Mouse (Mus musculus) bone marrow, adult 2 months (tissue): Measurements from ENCODE around the gene H2-Eb1. TPM values are rescaled to one million over a fixed set of nuclear protein-coding genes. Genes with fewer than 3 reads are reported as not detected.

Experiments used
- H3K27ac ChIP-seq: fragments of 200-500 bp; 2 replicates; pipeline ENCODE4 v1.5.1; 2012; ENCODE audit warnings: low read depth, mild to moderate bottlenecking, control low read depth, inconsistent platforms, low read length; ENCODE audit not compliant: control insufficient read depth, poor library complexity, insufficient read depth
- H3K4me1 ChIP-seq: fragments of 200-500 bp; 2 replicates; pipeline ENCODE4 v1.6.1; 2011; ENCODE audit warnings: low read length; ENCODE audit not compliant: control insufficient read depth, insufficient read depth
- H3K4me3 ChIP-seq: fragments of 200-500 bp; replicated peaks from 2 replicates; pipeline ENCODE3; 2011; ENCODE audit warnings: mild to moderate bottlenecking, low read depth, low read length, control low read depth; ENCODE audit not compliant: control insufficient read depth
- CTCF ChIP-seq: fragments of 200-500 bp; IDR thresholded peaks from 2 replicates; pipeline ENCODE4 v1.5.1; 2011; ENCODE audit warnings: low read length, control low read depth; ENCODE audit not compliant: control insufficient read depth, insufficient read depth
- POLR2A ChIP-seq: fragments of 200-500 bp; IDR thresholded peaks from 2 replicates; pipeline ENCODE4 v1.6.1; 2011; ENCODE audit warnings: low read depth, mild to moderate bottlenecking, control low read depth, low read length, borderline replicate concordance; ENCODE audit not compliant: control insufficient read depth
- WGBS: fragments of 180-500 bp; shearing (Covaris S2); methylation state at CpG from one replicate; pipeline ENCODE4 v1.1.7; 2018; 5-methylcytosine and 5-hydroxymethylcytosine counted together
- polyA plus RNA-seq: library from polyadenylated mRNA; stranded (reverse); fragments of >200 nt; gene quantifications from 2 replicates; pipeline ENCODE4 v1.2.4, GENCODE M21; 2011; ENCODE audit warnings: low replicate concordance; ENCODE audit not compliant: missing spikeins, insufficient read depth, insufficient read length

Gene H2-Eb1
- polyA plus RNA-seq, 1 experiment: 82.7 TPM

GRCm38 (mm10) chr17:34285371-34285770, 20.3 kb upstream of the H2-Eb1 start:
- H3K4me3 ChIP-seq: peak overlapping the region; percentile 39
- H3K27ac ChIP-seq: no peak overlapping the region
- no peaks in the 10 kb centered on the region; the same call in 1 of the 2 replicates for H3K4me1 ChIP-seq
- TF ChIP-seq POLR2A (no peak), CTCF (no peak)
- WGBS: 80% methylated on average over 4 of the region's 4 CpGs

GRCm38 (mm10) chr17:34285848-34286247, 19.8 kb upstream of the H2-Eb1 start:
- Histone ChIP-seq H3K27ac (no peak overlapping the region), H3K4me3 (peak overlapping the region; percentile 14), H3K4me1 (no peaks in the 10 kb centered on the region; the same call in 1 of the 2 replicates)
- peak; percentile 78 for TF ChIP-seq CTCF
- TF ChIP-seq POLR2A: no peak
- WGBS: 60% methylated on average over 4 of the region's 4 CpGs

- Histone ChIP-seq H3K27ac (peak overlapping the region; percentile 61), H3K4me1 (no peaks in the 10 kb centered on the region), H3K4me3 (peak overlapping the region; percentile 67)
- 42% methylated on average over 5 of the region's 5 CpGs for WGBS
- TF ChIP-seq CTCF: no peak
- no peak for TF ChIP-seq POLR2A
These were observed 19.2 kb upstream of the H2-Eb1 start for GRCm38 (mm10) chr17:34286501-34286900.

- peak overlapping the region; percentile 65 for H3K4me3 ChIP-seq
- WGBS: 16% methylated on average over 6 of the region's 6 CpGs
- H3K27ac ChIP-seq: peak overlapping the region; percentile 41; the same call in 1 of the 2 replicates
These were observed 18.7 kb upstream of the H2-Eb1 start for GRCm38 (mm10) chr17:34286999-34287398.

GRCm38 (mm10) chr17:34287648-34288047, 18.0 kb upstream of the H2-Eb1 start, which contains the start of gene H2-Aa:
Gene H2-Aa, minus strand, starts transcription at chr17:34287823.
- H3K27ac ChIP-seq: peak within 1 kb of the TSS; percentile 81

More at GRCm38 (mm10) chr17:34286999-34287398, 18.7 kb upstream of the H2-Eb1 start:
- H3K4me1 ChIP-seq: no peaks in the 10 kb centered on the region
- no peak for TF ChIP-seq POLR2A
- no peak for TF ChIP-seq CTCF

GRCm38 (mm10) chr17:34288131-34288530, 17.5 kb upstream of the H2-Eb1 start:
- H3K27ac ChIP-seq: peak overlapping the region; percentile 27; the same call in 1 of the 2 replicates
- H3K4me1 ChIP-seq: no peaks in the 10 kb centered on the region; the same call in 1 of the 2 replicates
- WGBS: 49% methylated on average over 3 of the region's 3 CpGs
- no peak overlapping the region for H3K4me3 ChIP-seq
- TF ChIP-seq POLR2A (no peak), CTCF (no peak)

More at GRCm38 (mm10) chr17:34287648-34288047, 18.0 kb upstream of the H2-Eb1 start, which contains the start of gene H2-Aa:
- TF ChIP-seq POLR2A (no peak), CTCF (no peak)
- 25% methylated on average over 8 of the region's 8 CpGs for WGBS
- Histone ChIP-seq H3K4me1 (no peaks in the 10 kb centered on the region; the same call in 1 of the 2 replicates), H3K4me3 (peak within 1 kb of the TSS; percentile 67)

- 15% methylated on average over 8 of the region's 8 CpGs for WGBS
- Histone ChIP-seq H3K27ac (no peak overlapping the region), H3K4me1 (no peaks in the 10 kb centered on the region; the same call in 1 of the 2 replicates), H3K4me3 (no peak overlapping the region)
- no peak for TF ChIP-seq CTCF
- TF ChIP-seq POLR2A: no peak; the same call in 1 of the 2 replicates
These were observed 14.1 kb upstream of the H2-Eb1 start for GRCm38 (mm10) chr17:34291609-34292008.

GRCm38 (mm10) chr17:34292570-34292969, 13.1 kb upstream of the H2-Eb1 start:
- Histone ChIP-seq H3K4me3 (no peak overlapping the region), H3K4me1 (no peaks in the 10 kb centered on the region; the same call in 1 of the 2 replicates), H3K27ac (peak overlapping the region; percentile 4; the same call in 1 of the 2 replicates)
- WGBS: 87% methylated on average over 4 of the region's 4 CpGs
- TF ChIP-seq POLR2A (no peak), CTCF (no peak)
